Mouse (Mus musculus) A20 (cell line): ENCODE results near the gene Cpne4.

Experiments used
- DNase-seq: peaks from one replicate; pipeline ENCODE4 v3.0.0-alpha.2; 2011; ENCODE audit warnings: low read depth, low spot score

Gene Cpne4

GRCm38 (mm10) chr9:104546986-104547385 lies at the start of gene Cpne4:
Gene Cpne4 (plus strand): TSS chr9:104547286.
- no peak for DNase-seq

- peak; percentile 26 for DNase-seq
Observed at GRCm38 (mm10) chr9:104515187-104515586, 31.9 kb upstream of the Cpne4 start.

- DNase-seq: peak; percentile 33
Observed at GRCm38 (mm10) chr9:104535508-104535907, 11.6 kb upstream of the Cpne4 start.

GRCm38 (mm10) chr9:104565815-104566214 lies 18.7 kb downstream of the Cpne4 start:
- DNase-seq: peak; percentile 10

- no peak for DNase-seq
Observed at GRCm38 (mm10) chr9:104566468-104566867, 19.4 kb downstream of the Cpne4 start.

- no peak for DNase-seq
Observed at GRCm38 (mm10) chr9:104567096-104567495, 20.0 kb downstream of the Cpne4 start.

GRCm38 (mm10) chr9:104569480-104570167 lies 22.5 kb downstream of the Cpne4 start:
- DNase-seq: peak; percentile 70

GRCm38 (mm10) chr9:104572856-104573255 lies 25.8 kb downstream of the Cpne4 start:
- no peak for DNase-seq

GRCm38 (mm10) chr9:104574476-104574875 lies 27.4 kb downstream of the Cpne4 start:
- DNase-seq: peak; percentile 56

GRCm38 (mm10) chr9:104581921-104582624 lies 35.0 kb downstream of the Cpne4 start:
- no peak for DNase-seq

- no peak for DNase-seq
Observed at GRCm38 (mm10) chr9:104582675-104583074, 35.6 kb downstream of the Cpne4 start.

GRCm38 (mm10) chr9:104594550-104594949 lies 47.5 kb downstream of the Cpne4 start:
- no peak for DNase-seq

- no peak for DNase-seq
Observed at GRCm38 (mm10) chr9:104594979-104595378, 47.9 kb downstream of the Cpne4 start.

- no peak for DNase-seq
Observed at GRCm38 (mm10) chr9:104612523-104612922, 65.4 kb downstream of the Cpne4 start.

GRCm38 (mm10) chr9:104616691-104617090 lies 69.6 kb downstream of the Cpne4 start:
- DNase-seq: no peak

GRCm38 (mm10) chr9:104623564-104623963 lies 76.5 kb downstream of the Cpne4 start:
- no peak for DNase-seq

- no peak for DNase-seq
Observed at GRCm38 (mm10) chr9:104627816-104628215, 80.7 kb downstream of the Cpne4 start.

- no peak for DNase-seq
Observed at GRCm38 (mm10) chr9:104629282-104629681, 82.2 kb downstream of the Cpne4 start.

GRCm38 (mm10) chr9:104646348-104646994 lies 99.4 kb downstream of the Cpne4 start:
- no peak for DNase-seq

- no peak for DNase-seq
Observed at GRCm38 (mm10) chr9:104652691-104653261, 105.7 kb downstream of the Cpne4 start.

- DNase-seq: no peak
Observed at GRCm38 (mm10) chr9:104659758-104660157, 112.7 kb downstream of the Cpne4 start.

- DNase-seq: peak; percentile 2
Observed at GRCm38 (mm10) chr9:104676665-104677064, 129.6 kb downstream of the Cpne4 start.
